Mouse (Mus musculus) neutrophil, adult 59 days (primary cell): Measurements from ENCODE around the gene Tsc22d1. TPM values are rescaled to one million over a fixed set of nuclear protein-coding genes. Genes with fewer than 3 reads are reported as not detected.

Source experiments
- total RNA-seq, 2 experiments: library from RNA; stranded (reverse); gene quantifications; 1 replicate in 1 of 2; 2 replicates in 1 of 2; pipeline ENCODE4 v1.2.4; 2023

Gene Tsc22d1
- 10 to 100 TPM; 14.7 to 17.0 TPM for total RNA-seq

GRCm38 (mm10) chr14:76414862-76415780, at the start of gene Tsc22d1:
Gene Tsc22d1 (plus strand): TSS chr14:76414961.

DNA sequence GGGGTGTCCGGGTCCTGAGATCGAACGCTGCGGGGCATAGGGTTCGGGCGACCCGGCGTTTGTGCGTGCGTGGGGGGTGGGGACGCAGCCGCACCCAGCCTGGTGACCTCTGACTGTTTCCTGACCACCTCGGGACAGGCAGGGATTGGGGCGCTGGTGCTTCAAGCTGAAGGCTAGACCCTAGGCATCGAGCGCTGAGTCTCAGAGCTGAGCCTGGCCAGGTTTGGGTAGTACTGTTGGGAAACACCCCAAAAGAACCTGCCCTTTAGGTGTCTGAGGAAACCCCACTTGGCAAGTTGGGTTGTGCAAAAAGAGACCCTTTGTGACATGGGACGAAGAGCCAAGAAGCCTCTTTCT, 142.1 kb downstream of the Tsc22d1 start, which contains the start of gene Serp2:
Gene Serp2, minus strand, starts transcription at position 38 of the 357 bp plus-strand sequence.

Other genes starting within 250 kb of the Tsc22d1 start
- under 1 TPM in 1 of 2 experiments, not detected in 1; 0.53 TPM for gene Serp2, start 141.9 kb downstream of the Tsc22d1 start, total RNA-seq